Mouse (Mus musculus): ENCODE measurements around the gene Arhgap27. TPM values are rescaled to one million over a fixed set of nuclear protein-coding genes. Genes with fewer than 3 reads are reported as not detected.
A peak's percentile ranks its signal among the peaks of the same experiment; 100 is the strongest.

Arhgap27 gene
- total and polyA plus RNA-seq, 3 experiments, result 6.3 to 15.0 TPM; not detected in 1

DNA sequence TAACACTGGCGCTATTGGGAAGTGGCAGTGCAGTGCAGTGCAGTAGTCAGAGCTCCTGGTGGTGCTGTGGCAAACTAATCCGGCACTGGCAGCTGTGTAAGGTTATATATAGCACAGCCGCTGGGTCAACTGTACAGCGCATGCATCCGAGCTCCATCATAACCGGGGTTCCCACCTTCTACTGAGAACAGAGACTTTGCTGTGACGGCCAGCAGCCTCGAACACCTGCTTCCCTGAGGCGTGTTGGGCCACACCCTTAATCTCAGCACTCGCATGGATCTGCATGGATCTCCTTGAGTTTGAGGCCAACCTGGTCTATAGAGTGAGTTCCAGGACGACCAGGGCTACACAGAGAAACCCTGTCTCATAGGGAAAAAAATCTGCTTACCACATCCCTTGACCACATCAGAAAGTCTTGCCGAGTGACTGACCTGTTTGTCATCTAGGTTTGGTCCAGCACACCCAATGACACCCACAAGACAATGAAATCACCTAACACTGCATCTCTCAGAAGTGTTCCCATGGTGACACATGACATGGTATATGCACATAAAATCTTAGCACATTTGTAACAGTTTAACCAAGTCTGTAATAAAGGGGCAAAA is 12.7 kb downstream of the Arhgap27 start:
- Histone ChIP-seq H3K79me2 (ENCODE audit: control insufficient read depth, insufficient read depth, low read length, poor library complexity) (no peaks in the 10 kb centered on the region), H3K27me3 (ENCODE audit: control insufficient read depth in 1 of 2, insufficient read depth in 2 of 2, low read length in 2 of 2) (no peaks in the 10 kb centered on the region), H3K4me3 (ENCODE audit: control insufficient read depth in 1 of 2, insufficient read depth in 1 of 2, low read depth in 2 of 2, low read length in 2 of 2) (no peak overlapping the region), H3K9me3 (replicated peaks; ENCODE audit: insufficient read depth, low read length) (no peaks in the 10 kb centered on the region), H3K27ac (ENCODE audit: control insufficient read depth, low read depth, low read length) (no peak overlapping the region), H3K36me3 (ENCODE audit: control insufficient read depth in 1 of 2, insufficient read depth in 2 of 2, low read length in 2 of 2) (peaks cover 0 to 12% of the 10 kb centered on the region in 2 experiments; a peak in 2 of 4 replicates), H3K9ac (ENCODE audit: control insufficient read depth, low read depth, low read length, poor library complexity, severe bottlenecking) (no peak overlapping the region), H3K4me1 (ENCODE audit: control insufficient read depth in 1 of 2, insufficient read depth in 2 of 2, low read length in 2 of 2) (peaks cover 2 to 13% of the 10 kb centered on the region in 2 experiments)
- DNase-seq (ENCODE audit: low read depth, low spot score), result no peak
- TF ChIP-seq MXI1 (IDR thresholded peaks at IDR 0.05; ENCODE audit: low read depth, low read length) (no peak), MAX (IDR thresholded peaks at IDR 0.05; ENCODE audit: low read length) (no peak), SIN3A (IDR thresholded peaks at IDR 0.05; ENCODE audit: low read length) (no peak), EP300 (IDR thresholded peaks at IDR 0.05; ENCODE audit: low read depth in 1 of 2, low read length in 2 of 2) (no peak), RCOR1 (IDR thresholded peaks at IDR 0.05; ENCODE audit: low read depth, low read length) (no peak), TCF12 (IDR thresholded peaks at IDR 0.05; ENCODE audit: low read depth, low read length) (no peak), POLR2AphosphoS5 (IDR thresholded peaks at IDR 0.05; ENCODE audit: borderline replicate concordance, low read depth, low read length) (no peak), GATA1 (IDR thresholded peaks at IDR 0.05; ENCODE audit: low read depth, low read length) (no peak), CHD1 (IDR thresholded peaks at IDR 0.05; ENCODE audit: low read depth, low read length) (no peak), JUND (IDR thresholded peaks at IDR 0.05; ENCODE audit: low read depth, low read length) (no peak), NRF1 (IDR thresholded peaks at IDR 0.05; ENCODE audit: insufficient read depth, low read depth, low read length, poor library complexity, severe bottlenecking) (no peak)

DNA sequence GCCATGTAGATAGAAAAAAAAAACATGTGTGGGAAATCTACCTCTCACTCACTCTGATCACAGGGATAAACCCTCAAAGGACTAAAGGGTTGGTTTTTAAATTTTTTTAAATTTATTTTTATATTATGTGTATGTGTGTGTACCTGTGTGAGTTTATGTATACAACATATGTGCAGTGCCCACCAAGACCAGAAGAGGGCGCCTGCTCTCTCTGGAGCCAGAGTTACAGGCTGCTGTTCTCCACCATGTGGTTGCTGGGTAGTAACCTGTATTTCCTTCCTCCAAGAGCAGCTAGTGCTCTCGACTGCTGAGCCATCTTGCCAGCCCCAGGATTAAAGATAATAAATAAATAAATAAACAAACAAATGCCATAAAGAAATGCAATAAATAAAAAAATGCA is 13.8 kb downstream of the Arhgap27 start:
- H3K9ac ChIP-seq (ENCODE audit: control insufficient read depth, low read depth, low read length, poor library complexity, severe bottlenecking), result no peak overlapping the region
- H3K36me3 ChIP-seq (ENCODE audit: control insufficient read depth in 1 of 2, insufficient read depth in 2 of 2, low read length in 2 of 2), result peaks cover 0 to 12% of the 10 kb centered on the region in 2 experiments; a peak in 2 of 4 replicates
- no peaks in the 10 kb centered on the region for H3K9me3 ChIP-seq (replicated peaks; ENCODE audit: insufficient read depth, low read length)
- no peak overlapping the region for H3K4me3 ChIP-seq (ENCODE audit: control insufficient read depth in 1 of 2, insufficient read depth in 1 of 2, low read depth in 2 of 2, low read length in 2 of 2)
- H3K4me1 ChIP-seq (ENCODE audit: control insufficient read depth in 1 of 2, insufficient read depth in 2 of 2, low read length in 2 of 2), result peaks cover 2 to 15% of the 10 kb centered on the region in 2 experiments
- TF ChIP-seq CTCF (IDR thresholded peaks at IDR 0.05 in 2 of 3, conservative IDR thresholded peaks at IDR 0.05 in 1 of 3; ENCODE audit: control insufficient read depth in 1 of 3, insufficient read depth in 1 of 3, low read depth in 2 of 3, low read length in 3 of 3, poor library complexity in 1 of 3, severe bottlenecking in 1 of 3), result peak; percentile 45 to 62 (median 55); a peak in 5 of 6 replicates
- no peak for TF ChIP-seq NRF1 (IDR thresholded peaks at IDR 0.05; ENCODE audit: insufficient read depth, low read depth, low read length, poor library complexity, severe bottlenecking)
- no peak for TF ChIP-seq CHD2 (IDR thresholded peaks at IDR 0.05; ENCODE audit: low read length)
- H3K27ac ChIP-seq (ENCODE audit: control insufficient read depth, low read depth, low read length), result no peak overlapping the region
- no peaks in the 10 kb centered on the region for H3K79me2 ChIP-seq (ENCODE audit: control insufficient read depth, insufficient read depth, low read length, poor library complexity)
- no peaks in the 10 kb centered on the region for H3K27me3 ChIP-seq (ENCODE audit: control insufficient read depth in 1 of 2, insufficient read depth in 2 of 2, low read length in 2 of 2)
- peak; percentile 59 for DNase-seq (ENCODE audit: low read depth, low spot score)

DNA sequence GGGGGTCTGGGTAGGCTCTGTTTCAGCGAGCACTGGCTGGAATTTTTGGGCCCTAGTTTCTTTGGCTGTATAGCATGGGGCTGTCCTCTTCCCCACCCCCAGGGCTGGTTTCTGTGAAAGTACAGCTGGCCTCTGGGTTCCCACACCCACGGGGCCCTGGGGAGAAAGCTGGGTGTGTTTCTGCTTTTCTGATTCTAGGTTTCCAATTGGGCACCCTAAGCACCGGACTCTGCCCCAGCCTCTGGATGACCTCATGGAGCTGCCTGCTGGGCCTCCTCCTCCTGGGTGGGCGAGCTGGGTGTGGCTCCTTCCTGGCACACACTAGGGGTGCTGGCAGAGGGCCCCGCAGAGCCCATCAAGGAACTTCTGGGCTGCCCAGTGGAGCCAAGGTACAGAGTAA is 16.8 kb downstream of the Arhgap27 start:
- H3K4me1 ChIP-seq (ENCODE audit: control insufficient read depth in 1 of 2, insufficient read depth in 2 of 2, low read length in 2 of 2), result peaks cover 2 to 15% of the 10 kb centered on the region in 2 experiments
- H3K27me3 ChIP-seq (ENCODE audit: control insufficient read depth in 1 of 2, insufficient read depth in 2 of 2, low read length in 2 of 2), result no peaks in the 10 kb centered on the region
- H3K9me3 ChIP-seq (replicated peaks; ENCODE audit: insufficient read depth, low read length), result no peaks in the 10 kb centered on the region
- peak; percentile 44 for DNase-seq (ENCODE audit: low read depth, low spot score)
- TF ChIP-seq ZKSCAN1 (IDR thresholded peaks at IDR 0.05; ENCODE audit: low read depth, low read length) (no peak), EP300 (IDR thresholded peaks at IDR 0.05; ENCODE audit: low read depth in 1 of 2, low read length in 2 of 2) (0 out of 4 replicates have a peak, but pooled peaks of 1 of the 2 experiments have one; percentile 3), ETS1 (IDR thresholded peaks at IDR 0.05; ENCODE audit: low read depth, low read length) (peak; percentile 59; the same call in 1 of the 2 replicates)
- H3K36me3 ChIP-seq (ENCODE audit: control insufficient read depth in 1 of 2, insufficient read depth in 2 of 2, low read length in 2 of 2), result peaks cover 0 to 12% of the 10 kb centered on the region in 2 experiments; a peak in 2 of 4 replicates
- H3K27ac ChIP-seq (ENCODE audit: control insufficient read depth, low read depth, low read length), result no peak overlapping the region
- H3K9ac ChIP-seq (ENCODE audit: control insufficient read depth, low read depth, low read length, poor library complexity, severe bottlenecking), result peak overlapping the region; percentile 46
- no peaks in the 10 kb centered on the region for H3K79me2 ChIP-seq (ENCODE audit: control insufficient read depth, insufficient read depth, low read length, poor library complexity)
- 0 out of 4 replicates have a peak overlapping the region, but pooled peaks of 1 of the 2 experiments have one; percentile 35 for H3K4me3 ChIP-seq (ENCODE audit: control insufficient read depth in 1 of 2, insufficient read depth in 1 of 2, low read depth in 2 of 2, low read length in 2 of 2)

All from MEL (cell line).